ENCODE assay signal across 18 mouse cellular contexts in the genomic region with DNA sequence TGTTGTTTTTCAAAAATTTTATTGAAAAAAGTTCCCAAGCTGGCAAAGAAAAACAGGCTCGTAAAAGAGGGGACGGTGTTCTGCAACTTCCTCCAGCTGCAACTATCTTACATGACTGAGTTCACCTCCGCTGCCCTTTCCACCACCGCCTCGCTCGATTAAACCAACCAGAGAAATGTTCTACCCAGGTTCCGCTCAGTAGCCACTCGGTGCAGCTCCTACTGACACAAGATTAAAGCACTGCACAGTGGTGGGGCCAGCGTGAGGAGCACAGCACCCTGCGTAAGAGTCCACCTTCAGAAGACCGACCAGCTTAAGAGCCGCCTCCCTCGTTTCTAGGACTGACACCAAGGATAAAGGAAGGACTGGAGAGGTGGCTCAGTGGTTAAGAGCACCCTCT. TPM values are rescaled to one million over a fixed set of nuclear protein-coding genes. Genes with fewer than 3 reads are reported as not detected.
DNase-seq lines count a peak whose midpoint lies in the region; ATAC-seq lines count a peak whose summit lies in the region.
"Had no signal": no experiment of that assay in that cellular context is flagged by ENCODE, and none has a peak within 500 bp of the region (broad histone marks: within the 10 kb centered on the region; RNA-seq: fewer than 3 reads in every experiment).

No protein-coding gene starts in this region.

- 0 out of 2 replicates have a peak overlapping the region, but pooled peaks have one; percentile 35 for H3K27ac ChIP-seq in limb, embryonic 13.5 days
- H3K27ac ChIP-seq: hindbrain, postnatal 0 days had no signal

- H3K36me3 ChIP-seq in limb, embryonic 13.5 days: peaks cover 60% of the 10 kb centered on the region

- H3K27me3 ChIP-seq in limb, embryonic 13.5 days: no peaks in the 10 kb centered on the region
- H3K27me3 ChIP-seq: heart, embryonic 15.5 days had no signal

- peak; percentile 41 to 43 for DNase-seq in spleen, adult 18-20 months
- no peak for DNase-seq in spleen, postnatal 4 days (ENCODE audit: low spot score in 2 of 2)
- peak; percentile 27 for DNase-seq in T-cell, adult 2 months (ENCODE audit: low spot score)
- DNase-seq in kidney, adult 8-10 months: peak; percentile 77 to 79
- no peak for DNase-seq in lung, postnatal 14 days
- no peak for DNase-seq in frontal cortex, postnatal 25 days (ENCODE audit: low spot score in 2 of 2)
- no peak for DNase-seq in cerebellum, adult 9-10 months
- DNase-seq: adrenal gland, postnatal 36 days; cerebellum, adult 11 months; embryo, embryonic 11 days; gastrocnemius, postnatal 10 days; layer of hippocampus, adult 9-11 months; left cerebral cortex, postnatal 4 days; lung, adult 2 months; right cerebral cortex, postnatal 4 days had no signal

- H3K4me2 ChIP-seq in limb, embryonic 13.5 days (replicated peaks): no peak overlapping the region

- no peak overlapping the region for H3K9ac ChIP-seq in limb, embryonic 13.5 days

- H3K4me3 ChIP-seq in limb, embryonic 13.5 days: no peak overlapping the region
- H3K4me3 ChIP-seq: heart, embryonic 15.5 days had no signal

- peaks cover 57% of the 10 kb centered on the region for H3K4me1 ChIP-seq in limb, embryonic 13.5 days

- H3K9me3 ChIP-seq in limb, embryonic 13.5 days: no peaks in the 10 kb centered on the region
- H3K9me3 ChIP-seq: heart, embryonic 15.5 days had no signal

- no peak for ATAC-seq in limb, embryonic 13.5 days (ENCODE audit: low FRiP score, low read depth)
- ATAC-seq: hindbrain, postnatal 0 days had no signal

- WGBS in limb, embryonic 13.5 days: 71% methylated on average over 13 of the region's 13 CpGs

RNA-seq across cellular contexts. Expression of gene Mlec, which starts 6.5 kb away (rescaled TPM):
- polyA plus RNA-seq in limb, embryonic 13.5 days (2015; fragmentation: Nextera tagmentation; extraction: Ambion mirVana): 66.1 and 78.1 TPM in 2 replicates

RNA-seq across cellular contexts. Expression of gene Unc119b, which starts 16.7 kb away (rescaled TPM):
- 45.5 and 47.1 TPM in 2 replicates for polyA plus RNA-seq in limb, embryonic 13.5 days (2015; fragmentation: Nextera tagmentation; extraction: Ambion mirVana)

RNA-seq across cellular contexts. Expression of gene Acads, which starts 32.3 kb away (rescaled TPM):
- 56.5 and 56.9 TPM in 2 replicates for polyA plus RNA-seq in limb, embryonic 13.5 days (2015; fragmentation: Nextera tagmentation; extraction: Ambion mirVana)

RNA-seq across cellular contexts. Expression of gene Cabp1, which starts 42.7 kb away (rescaled TPM):
- 0.75 and 0.91 TPM in 2 replicates for polyA plus RNA-seq in limb, embryonic 13.5 days (2015; fragmentation: Nextera tagmentation; extraction: Ambion mirVana)

RNA-seq across cellular contexts. Expression of gene Gm10401, which starts 53.4 kb away (rescaled TPM):
- polyA plus RNA-seq in limb, embryonic 13.5 days (2015; fragmentation: Nextera tagmentation; extraction: Ambion mirVana): 43.3 and 44.1 TPM in 2 replicates
- polyA plus RNA-seq: lung, adult 2 months had no signal

Comparison
In these comparisons a context has a peak if more than half of its experiments do, and no peak if none do; other contexts are left out.
1. DNase-seq: peak in spleen, adult 18-20 months (2 of 2), T-cell, adult 2 months (single experiment) and kidney, adult 8-10 months (2 of 2); none in spleen, postnatal 4 days (0 of 2), lung, postnatal 14 days (single experiment), frontal cortex, postnatal 25 days (0 of 2) and cerebellum, adult 9-10 months (single experiment).